Mouse (Mus musculus): ENCODE results near the gene Clic5.

GRCm38 (mm10) chr17:44153871-44154270 is 34.5 kb upstream of the Clic5 start:
- TF ChIP-seq EP300 (IDR thresholded peaks at IDR 0.05; ENCODE audit: low read depth) (no peak), CTCF (IDR thresholded peaks at IDR 0.05; ENCODE audit: low read depth) (no peak)
